Mouse (Mus musculus) liver, embryonic 11.5 days (tissue): ENCODE data around the gene Ccdc12. TPM values are rescaled to one million over a fixed set of nuclear protein-coding genes. Genes with fewer than 3 reads are reported as not detected.

Source experiments
- ATAC-seq: fragments of 200-750 bp; cut with Nextera tagmentation; replicated peaks from 2 replicates; pipeline ENCODE4 v1.8.0; 2017; ENCODE audit warnings: moderate number of reproducible peaks, mild to moderate bottlenecking, moderate TSS enrichment, moderate library complexity; ENCODE audit not compliant: low FRiP score
- DNase-seq: peaks from one replicate; pipeline ENCODE4 v3.0.0-alpha.2; 2017; ENCODE audit warnings: low spot score
- H3K27ac ChIP-seq: fragments of 300-500 bp; sonication (generic); 2 replicates; pipeline ENCODE4 v1.5.1; 2014; ENCODE audit warnings: mild to moderate bottlenecking, low read depth, low read length, control low read depth
- H3K27me3 ChIP-seq: fragments of 300-500 bp; sonication (generic); replicated peaks from 2 replicates; pipeline ENCODE4 v1.6.1; 2014; ENCODE audit warnings: low read length, mixed read lengths; ENCODE audit not compliant: control insufficient read depth, insufficient read depth
- H3K36me3 ChIP-seq: fragments of 300-500 bp; sonication (generic); 2 replicates; pipeline ENCODE4 v1.6.1; 2014; ENCODE audit warnings: mild to moderate bottlenecking, low read length, moderate library complexity, mixed read lengths; ENCODE audit not compliant: control insufficient read depth, insufficient read depth
- H3K4me1 ChIP-seq: fragments of 300-500 bp; sonication (generic); replicated peaks from 2 replicates; pipeline ENCODE4 v1.6.1; 2014; ENCODE audit warnings: low read length, mixed read lengths; ENCODE audit not compliant: control insufficient read depth, insufficient read depth
- H3K4me2 ChIP-seq: fragments of 300-500 bp; sonication (generic); 2 replicates; pipeline ENCODE4 v1.6.1; 2014; ENCODE audit warnings: mild to moderate bottlenecking, control low read depth, moderate library complexity
- H3K4me3 ChIP-seq: fragments of 300-500 bp; sonication (generic); 2 replicates; pipeline ENCODE4 v1.5.1; 2014; ENCODE audit warnings: low read depth, low read length, control low read depth
- H3K9ac ChIP-seq: fragments of 300-500 bp; sonication (generic); 2 replicates; pipeline ENCODE4 v1.6.1; 2014; ENCODE audit warnings: low read depth, low read length, control low read depth
- H3K9me3 ChIP-seq: fragments of 300-500 bp; sonication (generic); 2 replicates; pipeline ENCODE4 v1.6.1; 2016; ENCODE audit warnings: low read length, inconsistent platforms, mixed read lengths; ENCODE audit not compliant: control insufficient read depth
- WGBS: fragments of 180-500 bp; shearing (Covaris S2); extraction: QIAGEN DNeasy Blood & Tissue Kit; methylation state at CpG from one replicate; pipeline ENCODE4 v1.1.7; 2014; 5-methylcytosine and 5-hydroxymethylcytosine counted together
- polyA plus RNA-seq: library from polyadenylated mRNA; unstranded; fragments of >200 nt; fragmentation: Nextera tagmentation; extraction: Ambion mirVana; gene quantifications from 2 replicates; pipeline ENCODE4 v1.2.1, GENCODE M21; 2014

Gene Ccdc12
- polyA plus RNA-seq, result 161 TPM in 2 replicates

DNA sequence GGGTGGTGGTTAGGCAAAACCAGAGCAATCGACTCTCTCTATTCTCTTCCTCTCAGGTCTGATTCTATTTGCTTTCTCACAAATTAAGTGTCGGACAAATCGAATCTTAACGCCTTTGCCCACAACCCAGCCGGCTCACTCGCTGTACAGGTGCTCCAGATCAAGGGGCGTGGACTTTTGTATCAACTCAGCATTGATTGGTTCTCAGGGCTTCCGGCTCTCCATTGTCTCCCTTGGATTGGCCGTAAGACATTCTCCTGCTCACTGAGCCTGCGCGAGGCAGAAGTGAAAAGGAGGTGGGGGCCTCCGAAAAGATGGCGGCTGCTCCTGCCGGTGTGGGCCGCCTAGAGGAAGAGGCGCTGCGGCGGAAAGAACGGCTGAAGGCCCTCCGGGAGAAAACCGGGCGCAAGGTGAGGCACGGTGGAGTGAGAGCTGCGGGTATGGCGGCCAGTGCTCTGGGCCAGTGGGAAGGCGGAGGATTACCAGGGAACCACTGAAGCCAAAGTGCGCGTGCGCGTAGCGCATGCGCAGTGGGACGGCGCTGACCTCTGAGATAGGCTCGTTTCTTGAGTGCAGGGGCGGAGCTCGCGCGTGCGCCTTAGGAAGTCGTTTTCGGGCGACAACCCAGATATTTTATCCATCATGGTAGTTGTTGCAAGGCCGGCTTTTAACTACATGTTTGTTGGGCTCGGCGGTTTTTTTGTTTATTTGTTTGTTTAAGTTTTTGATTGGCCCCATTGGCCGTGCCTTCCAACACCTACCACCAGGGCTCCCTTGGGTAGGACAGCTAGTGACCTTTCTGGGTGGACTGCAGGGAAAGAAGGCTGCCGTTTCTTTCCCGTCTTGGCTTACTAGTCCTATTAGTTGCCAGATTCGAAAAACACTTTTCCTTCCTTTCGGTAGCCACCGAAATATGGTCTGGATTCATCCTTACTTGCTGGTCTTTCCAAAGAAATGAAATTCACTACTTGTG, at the start of gene Ccdc12:
TSS of gene Ccdc12 (plus strand) at position 255 of the 973 bp plus-strand sequence.
- Histone ChIP-seq H3K36me3 (no peaks in the 10 kb centered on the region), H3K27me3 (peaks cover 7% of the 10 kb centered on the region; the same call in 1 of the 2 replicates), H3K4me2 (peak within 1 kb of the TSS; percentile 79), H3K4me3 (peak within 1 kb of the TSS; percentile 65), H3K27ac (peak within 1 kb of the TSS; percentile 73), H3K9me3 (no peaks in the 10 kb centered on the region), H3K9ac (peak within 1 kb of the TSS; percentile 73), H3K4me1 (peaks cover 60% of the 10 kb centered on the region)
- ATAC-seq, result peak; percentile 86
- DNase-seq, result peak; percentile 93
- WGBS, result under 1% methylated on average over 52 of the region's 52 CpGs

DNA sequence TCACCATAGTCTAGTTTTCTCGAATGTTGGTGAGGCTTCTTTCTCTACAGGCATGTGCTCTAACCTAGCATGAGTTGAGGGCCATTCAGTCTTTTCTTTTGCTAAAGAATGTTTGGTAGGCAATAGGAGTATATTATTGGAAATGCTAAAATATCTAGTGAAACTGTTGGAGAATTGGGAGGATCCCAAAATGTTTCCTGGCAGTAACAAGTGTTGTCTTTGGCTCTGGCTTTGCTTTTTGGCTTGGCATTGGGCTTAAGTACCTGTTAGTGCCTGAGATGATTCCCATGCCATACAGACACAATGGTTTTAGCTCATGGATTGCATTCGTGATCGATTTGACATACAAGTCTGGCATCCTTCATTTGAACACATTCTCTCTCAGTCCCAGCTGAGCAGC, 44.8 kb upstream of the Ccdc12 start:
- Histone ChIP-seq H3K4me3 (no peak overlapping the region), H3K4me2 (no peak overlapping the region), H3K27ac (no peak overlapping the region), H3K36me3 (peaks cover 22% of the 10 kb centered on the region), H3K4me1 (no peaks in the 10 kb centered on the region), H3K9me3 (no peaks in the 10 kb centered on the region), H3K27me3 (no peaks in the 10 kb centered on the region), H3K9ac (no peak overlapping the region)
- ATAC-seq, result no peak
- WGBS, result 91% methylated on average over 3 of the region's 3 CpGs
- no peak for DNase-seq

DNA sequence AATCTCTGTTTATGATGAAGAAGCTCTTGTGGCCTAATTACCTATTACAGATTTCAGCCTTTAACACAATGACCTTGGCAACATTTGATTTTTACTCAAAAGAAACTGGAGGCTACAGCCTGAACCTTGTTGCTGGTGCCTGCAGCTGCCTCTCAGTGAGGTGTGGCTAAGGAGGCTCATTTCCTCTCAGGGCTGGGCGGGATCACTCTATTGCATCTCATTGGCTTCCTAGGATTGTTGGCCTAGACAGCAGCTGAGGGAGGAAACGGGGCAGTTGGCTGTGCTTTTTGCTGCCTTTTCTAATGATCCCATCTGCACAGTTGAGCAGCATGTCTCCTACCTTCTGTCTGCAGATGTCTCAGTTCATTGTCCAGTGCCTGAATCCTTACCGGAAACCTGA, 39.2 kb upstream of the Ccdc12 start:
- ATAC-seq (no peak), DNase-seq (no peak)
- Histone ChIP-seq H3K9me3 (no peaks in the 10 kb centered on the region), H3K36me3 (peaks cover 41% of the 10 kb centered on the region), H3K4me3 (no peak overlapping the region), H3K27ac (no peak overlapping the region), H3K4me1 (no peaks in the 10 kb centered on the region; the same call in 1 of the 2 replicates), H3K27me3 (no peaks in the 10 kb centered on the region), H3K4me2 (no peak overlapping the region), H3K9ac (no peak overlapping the region)
- WGBS, result 89% methylated on average over 3 of the region's 3 CpGs

DNA sequence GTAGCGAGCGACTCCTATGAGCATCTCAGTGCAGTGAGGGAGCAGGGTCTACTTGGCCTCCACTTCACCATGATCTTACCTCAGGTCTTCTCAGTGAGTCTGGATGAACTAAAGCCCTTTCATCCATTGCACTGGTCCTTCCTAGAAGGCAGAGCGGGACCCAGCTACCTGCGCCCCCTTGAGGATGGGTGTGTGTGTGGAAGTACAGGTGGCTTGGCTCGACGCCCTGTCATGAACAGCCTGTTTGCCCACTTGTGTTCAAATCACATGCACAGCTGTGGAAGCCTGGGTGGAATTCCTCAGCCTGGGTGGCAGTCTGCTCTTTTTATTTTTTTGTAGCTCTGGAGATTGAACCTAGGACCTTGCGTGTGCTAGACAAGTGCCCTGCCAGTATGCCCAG, 36.1 kb upstream of the Ccdc12 start:
- Histone ChIP-seq H3K9ac (no peak overlapping the region), H3K27ac (no peak overlapping the region), H3K4me3 (no peak overlapping the region), H3K4me2 (no peak overlapping the region), H3K27me3 (no peaks in the 10 kb centered on the region), H3K36me3 (peaks cover 35% of the 10 kb centered on the region), H3K4me1 (peaks cover 15% of the 10 kb centered on the region), H3K9me3 (no peaks in the 10 kb centered on the region)
- 87% methylated on average over 7 of the region's 7 CpGs for WGBS
- DNase-seq, result no peak
- ATAC-seq, result no peak

DNA sequence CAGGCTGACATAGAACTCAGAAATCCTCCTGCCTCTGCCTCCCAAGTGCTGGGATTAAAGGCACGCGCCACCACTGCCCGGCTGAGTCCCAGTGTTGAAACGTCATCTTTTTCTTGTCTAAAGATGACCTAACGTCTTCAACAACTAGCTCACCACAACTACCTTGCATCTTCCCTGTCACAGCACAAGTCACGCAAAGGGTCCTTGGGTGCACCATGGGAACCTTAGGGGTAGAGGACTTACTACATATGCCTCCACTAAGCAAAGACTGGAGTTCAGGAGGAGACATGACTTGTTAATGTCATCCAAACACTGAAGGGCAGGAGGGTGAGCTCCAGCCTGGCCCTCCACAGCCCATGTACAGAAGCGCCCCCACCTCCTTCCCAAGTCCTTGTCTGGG, 35.6 kb upstream of the Ccdc12 start:
- Histone ChIP-seq H3K4me3 (no peak overlapping the region), H3K27ac (no peak overlapping the region), H3K4me2 (no peak overlapping the region), H3K36me3 (peaks cover 30% of the 10 kb centered on the region), H3K9me3 (no peaks in the 10 kb centered on the region), H3K4me1 (peaks cover 19% of the 10 kb centered on the region), H3K9ac (no peak overlapping the region), H3K27me3 (no peaks in the 10 kb centered on the region)
- no peak for ATAC-seq
- no peak for DNase-seq
- WGBS, result 89% methylated on average over 7 of the region's 7 CpGs

DNA sequence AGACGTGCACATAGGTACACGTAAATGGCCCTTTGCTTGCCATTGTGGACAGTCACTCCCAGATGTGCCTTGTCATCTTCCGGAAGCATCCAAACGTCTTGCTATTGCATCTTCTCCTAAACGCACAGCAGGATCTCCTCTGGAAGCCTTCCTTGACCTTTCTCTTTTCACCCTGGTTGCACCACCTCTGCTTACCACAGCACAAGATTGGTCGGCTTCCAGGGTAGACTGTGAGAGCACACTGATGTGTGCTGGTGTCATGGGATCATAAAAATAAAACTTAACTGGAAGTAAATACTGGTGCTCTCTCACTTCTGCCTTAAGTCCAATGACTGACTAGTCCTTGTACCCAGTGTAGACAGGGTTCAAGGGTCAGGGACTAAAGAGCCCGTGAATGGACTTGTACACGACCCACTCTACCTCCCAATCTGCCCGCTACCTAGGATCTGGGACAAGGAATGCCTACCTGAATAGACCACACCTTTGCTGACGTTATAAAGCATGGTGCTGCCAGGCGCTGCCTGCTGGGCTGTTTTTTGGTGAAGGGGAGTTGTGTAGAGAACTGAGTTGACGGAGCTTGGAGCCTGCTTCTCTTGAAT, 33.6 kb upstream of the Ccdc12 start:
- DNase-seq (no peak), ATAC-seq (no peak)
- 81% methylated on average over 12 of the region's 12 CpGs for WGBS
- H3K4me2 ChIP-seq, result no peak overlapping the region; the same call in 1 of the 2 replicates
- H3K36me3 ChIP-seq, result peaks cover 20% of the 10 kb centered on the region
- no peak overlapping the region for H3K4me3 ChIP-seq
- no peak overlapping the region for H3K9ac ChIP-seq
- no peaks in the 10 kb centered on the region for H3K27me3 ChIP-seq
- no peak overlapping the region; the same call in 1 of the 2 replicates for H3K27ac ChIP-seq
- H3K4me1 ChIP-seq, result peaks cover 19% of the 10 kb centered on the region
- no peaks in the 10 kb centered on the region for H3K9me3 ChIP-seq

DNA sequence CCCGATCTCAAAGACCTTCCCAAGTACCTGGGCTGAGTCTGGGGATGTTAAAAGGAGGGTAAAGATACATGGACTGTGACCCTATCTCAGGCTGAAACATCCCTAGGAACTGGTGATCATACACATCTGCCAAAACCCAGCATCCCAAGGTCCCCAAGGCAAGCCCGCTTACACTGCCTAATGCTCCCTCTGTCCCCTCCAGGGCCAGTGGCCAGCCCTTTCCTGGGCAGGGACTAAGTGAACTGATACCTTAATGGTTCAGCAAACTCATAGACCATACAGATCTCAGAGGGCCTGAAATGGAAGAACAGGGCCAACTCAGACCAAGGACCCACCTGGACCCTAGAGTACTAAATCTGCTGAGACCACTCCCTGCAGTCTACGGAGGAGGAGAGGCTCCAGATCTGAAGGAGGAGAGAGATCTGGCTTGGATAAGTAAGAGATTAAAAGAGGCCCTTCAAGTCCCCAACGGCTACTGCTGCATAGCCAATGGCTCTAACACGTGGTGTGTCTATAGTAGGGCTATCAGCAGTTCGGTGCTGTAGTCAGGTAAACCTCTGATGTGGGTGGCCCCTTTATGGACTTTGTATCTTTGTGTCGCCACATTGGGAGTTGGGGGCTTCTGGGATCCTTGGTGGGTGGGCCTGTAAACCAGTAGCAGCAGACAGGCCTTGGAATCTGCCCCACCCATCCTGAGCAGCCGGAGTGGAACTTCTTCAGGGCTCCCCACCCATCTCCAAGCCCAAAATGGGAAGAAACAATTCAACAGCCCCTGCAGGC, 32.7 kb upstream of the Ccdc12 start:
- Histone ChIP-seq H3K4me2 (peak overlapping the region; percentile 99), H3K36me3 (peaks cover 19% of the 10 kb centered on the region; the same call in 1 of the 2 replicates), H3K9me3 (no peaks in the 10 kb centered on the region), H3K4me1 (peaks cover 19% of the 10 kb centered on the region), H3K9ac (peak overlapping the region; percentile 67), H3K4me3 (peak overlapping the region; percentile 59), H3K27me3 (no peaks in the 10 kb centered on the region), H3K27ac (no peak overlapping the region)
- WGBS, result 55% methylated on average over 8 of the region's 8 CpGs
- ATAC-seq (no peak), DNase-seq (no peak)

DNA sequence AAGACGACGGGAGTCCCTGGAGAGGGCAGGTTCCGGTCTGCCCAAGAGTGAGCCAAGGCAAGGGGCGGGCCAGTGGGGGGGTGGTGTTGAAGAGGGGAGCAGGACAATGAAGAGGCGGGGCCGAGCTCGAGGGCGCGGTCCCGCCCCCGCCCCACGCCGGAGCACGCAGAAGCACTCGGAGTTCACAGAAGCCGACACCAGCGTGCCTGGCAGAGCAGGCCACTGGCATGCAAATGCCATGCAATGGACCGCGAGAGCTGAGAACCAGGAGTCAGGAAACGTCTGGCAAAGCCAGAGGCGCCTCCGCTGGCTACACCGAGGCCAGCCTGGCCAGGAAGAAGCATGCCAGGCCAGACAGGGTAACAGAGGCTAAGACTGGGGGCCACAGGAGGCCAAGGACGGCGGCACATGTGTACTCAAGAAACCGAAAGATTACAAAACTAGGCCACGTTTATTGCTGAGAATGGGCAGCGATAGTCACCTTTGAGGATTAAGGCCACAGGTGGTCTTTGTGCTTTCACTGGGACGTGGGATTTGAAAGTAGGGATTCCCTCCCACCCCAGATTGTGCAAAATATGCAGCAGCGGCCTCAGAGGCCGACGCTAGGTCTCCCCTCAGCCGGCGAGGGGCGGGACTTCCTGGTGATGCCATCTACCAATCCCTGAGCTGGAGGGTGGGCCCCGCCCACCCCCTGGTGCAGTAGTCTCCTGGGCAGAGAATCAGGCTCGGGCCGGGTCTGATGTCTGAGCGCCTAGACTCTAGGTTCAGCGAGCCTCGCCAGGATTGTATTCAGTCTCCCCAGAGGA, 31.7 kb upstream of the Ccdc12 start, which contains the start of gene Nradd:
TSS of gene Nradd (minus strand) at position 92 of the 806 bp plus-strand sequence.
- 17% methylated on average over 40 of the region's 41 CpGs for WGBS
- H3K9ac ChIP-seq, result peak within 1 kb of the TSS; percentile 67
- H3K27ac ChIP-seq, result peak within 1 kb of the TSS; percentile 64
- H3K27me3 ChIP-seq, result no peaks in the 10 kb centered on the region
- peaks cover 19% of the 10 kb centered on the region for H3K4me1 ChIP-seq
- H3K4me2 ChIP-seq, result peak within 1 kb of the TSS; percentile 99
- H3K9me3 ChIP-seq, result no peaks in the 10 kb centered on the region
- DNase-seq (peak; percentile 83), ATAC-seq (peak; percentile 91)
- H3K36me3 ChIP-seq, result peaks cover 13% of the 10 kb centered on the region; the same call in 1 of the 2 replicates
- peak within 1 kb of the TSS; percentile 59 for H3K4me3 ChIP-seq
